Mouse (Mus musculus) hindbrain, embryonic 11.5 days (tissue): ENCODE measurements around the gene Gm49711. TPM values are rescaled to one million over a fixed set of nuclear protein-coding genes. Genes with fewer than 3 reads are reported as not detected.
A peak's percentile ranks its signal among the peaks of the same experiment; 100 is the strongest.

Source experiments
- ATAC-seq: fragments of 200-750 bp; cut with Nextera tagmentation; 2 replicates; pipeline ENCODE4 v1.8.0; 2017; ENCODE audit warnings: mild to moderate bottlenecking, moderate TSS enrichment, moderate library complexity; ENCODE audit not compliant: low FRiP score
- DNase-seq: peaks from one replicate; pipeline ENCODE4 v3.0.0-alpha.2; 2015; ENCODE audit warnings: low spot score
- H3K27ac ChIP-seq: fragments of 300-500 bp; sonication (generic); 2 replicates; pipeline ENCODE4 v1.5.1; 2014; ENCODE audit warnings: mild to moderate bottlenecking, low read depth, low read length
- H3K27me3 ChIP-seq: fragments of 300-500 bp; sonication (generic); 2 replicates; pipeline ENCODE4 v1.6.1; 2014; ENCODE audit warnings: mild to moderate bottlenecking, low read length, moderate library complexity, mixed read lengths; ENCODE audit not compliant: control insufficient read depth, insufficient read depth
- H3K36me3 ChIP-seq: fragments of 300-500 bp; sonication (generic); 2 replicates; pipeline ENCODE4 v1.6.1; 2014; ENCODE audit warnings: mild to moderate bottlenecking, low read length, moderate library complexity, mixed read lengths; ENCODE audit not compliant: control insufficient read depth, insufficient read depth
- H3K4me1 ChIP-seq: fragments of 300-500 bp; sonication (generic); replicated peaks from 2 replicates; pipeline ENCODE4 v1.6.1; 2014; ENCODE audit warnings: low read length, mixed read lengths; ENCODE audit not compliant: control insufficient read depth, insufficient read depth
- H3K4me2 ChIP-seq: fragments of 300-500 bp; sonication (generic); replicated peaks from 2 replicates; pipeline ENCODE4 v1.6.1; 2014; ENCODE audit warnings: mild to moderate bottlenecking, low read depth, low read length
- H3K4me3 ChIP-seq: fragments of 300-500 bp; sonication (generic); 2 replicates; pipeline ENCODE4 v1.5.1; 2014; ENCODE audit warnings: low read depth, low read length
- H3K9ac ChIP-seq: fragments of 300-500 bp; sonication (generic); 2 replicates; pipeline ENCODE4 v1.6.1; 2014; ENCODE audit warnings: low read depth, low read length
- H3K9me3 ChIP-seq: fragments of 300-500 bp; sonication (generic); 2 replicates; pipeline ENCODE4 v1.6.1; 2016; ENCODE audit warnings: low read length; ENCODE audit not compliant: control insufficient read depth
- WGBS: fragments of 180-500 bp; shearing (Covaris S2); extraction: QIAGEN DNeasy Blood & Tissue Kit; methylation state at CpG from one replicate; pipeline ENCODE4 v1.1.7; 2014; 5-methylcytosine and 5-hydroxymethylcytosine counted together
- polyA plus RNA-seq: library from polyadenylated mRNA; unstranded; fragments of >200 nt; fragmentation: Nextera tagmentation; extraction: Ambion mirVana; gene quantifications from 2 replicates; pipeline ENCODE4 v1.2.1, GENCODE M21; 2014

The Gm49711 gene
- polyA plus RNA-seq, 1 experiment from 2014 or later, result 0.20 TPM

- Histone ChIP-seq H3K9ac (no peak overlapping the region), H3K27ac (no peak overlapping the region), H3K9me3 (no peaks in the 10 kb centered on the region), H3K27me3 (no peaks in the 10 kb centered on the region), H3K4me2 (no peak overlapping the region), H3K36me3 (no peaks in the 10 kb centered on the region), H3K4me3 (no peak overlapping the region), H3K4me1 (no peaks in the 10 kb centered on the region)
- DNase-seq (no peak), ATAC-seq (no peak)
- 73% methylated on average over 5 of the region's 5 CpGs for WGBS
Measured at GRCm38 (mm10) chr16:92034676-92035075, 23.4 kb upstream of the Gm49711 start.

GRCm38 (mm10) chr16:92036701-92037100 is 21.4 kb upstream of the Gm49711 start:
- Histone ChIP-seq H3K4me1 (no peaks in the 10 kb centered on the region), H3K36me3 (no peaks in the 10 kb centered on the region), H3K27ac (no peak overlapping the region), H3K9me3 (no peaks in the 10 kb centered on the region), H3K4me3 (no peak overlapping the region), H3K9ac (no peak overlapping the region), H3K27me3 (no peaks in the 10 kb centered on the region), H3K4me2 (no peak overlapping the region)
- 59% methylated on average over 8 of the region's 8 CpGs for WGBS
- DNase-seq, result no peak
- no peak for ATAC-seq

GRCm38 (mm10) chr16:92037891-92038607 is 20.1 kb upstream of the Gm49711 start:
- no peaks in the 10 kb centered on the region for H3K27me3 ChIP-seq
- H3K36me3 ChIP-seq, result no peaks in the 10 kb centered on the region
- no peak for ATAC-seq
- no peak overlapping the region for H3K27ac ChIP-seq
- H3K9ac ChIP-seq, result no peak overlapping the region
- DNase-seq, result no peak
- no peaks in the 10 kb centered on the region for H3K4me1 ChIP-seq
- H3K4me3 ChIP-seq, result no peak overlapping the region
- WGBS, result 82% methylated on average over 21 of the region's 21 CpGs
- H3K4me2 ChIP-seq, result no peak overlapping the region
- no peaks in the 10 kb centered on the region for H3K9me3 ChIP-seq

- no peaks in the 10 kb centered on the region for H3K4me1 ChIP-seq
- no peak for DNase-seq
- no peaks in the 10 kb centered on the region for H3K27me3 ChIP-seq
- 91% methylated on average over 7 of the region's 7 CpGs for WGBS
- no peak overlapping the region for H3K9ac ChIP-seq
- H3K27ac ChIP-seq, result no peak overlapping the region
- H3K36me3 ChIP-seq, result no peaks in the 10 kb centered on the region
- no peak overlapping the region for H3K4me3 ChIP-seq
- no peaks in the 10 kb centered on the region for H3K9me3 ChIP-seq
- H3K4me2 ChIP-seq, result no peak overlapping the region
- no peak for ATAC-seq
Measured at GRCm38 (mm10) chr16:92039421-92039820, 18.7 kb upstream of the Gm49711 start.

GRCm38 (mm10) chr16:92039966-92040365 is 18.1 kb upstream of the Gm49711 start:
- WGBS, result 94% methylated on average over 11 of the region's 11 CpGs
- no peak overlapping the region for H3K9ac ChIP-seq

GRCm38 (mm10) chr16:92051777-92052310 is 6.3 kb upstream of the Gm49711 start:
- WGBS, result 82% methylated on average over 7 of the region's 7 CpGs
- no peaks in the 10 kb centered on the region for H3K4me1 ChIP-seq
- no peaks in the 10 kb centered on the region for H3K9me3 ChIP-seq
- ATAC-seq, result no peak
- no peak overlapping the region for H3K27ac ChIP-seq
- H3K9ac ChIP-seq, result no peak overlapping the region
- H3K27me3 ChIP-seq, result no peaks in the 10 kb centered on the region
- H3K36me3 ChIP-seq, result no peaks in the 10 kb centered on the region
- no peak overlapping the region for H3K4me2 ChIP-seq
- no peak overlapping the region for H3K4me3 ChIP-seq
- no peak for DNase-seq

More at GRCm38 (mm10) chr16:92039966-92040365, 18.1 kb upstream of the Gm49711 start:
- no peaks in the 10 kb centered on the region for H3K36me3 ChIP-seq
- no peaks in the 10 kb centered on the region for H3K9me3 ChIP-seq
- H3K4me2 ChIP-seq, result no peak overlapping the region
- no peak overlapping the region for H3K4me3 ChIP-seq
- DNase-seq, result no peak
- H3K27me3 ChIP-seq, result no peaks in the 10 kb centered on the region
- no peak for ATAC-seq
- H3K27ac ChIP-seq, result no peak overlapping the region
- no peaks in the 10 kb centered on the region for H3K4me1 ChIP-seq

- Histone ChIP-seq H3K4me3 (no peak overlapping the region), H3K36me3 (no peaks in the 10 kb centered on the region), H3K27me3 (no peaks in the 10 kb centered on the region), H3K9me3 (no peaks in the 10 kb centered on the region), H3K4me1 (peaks cover under 1% of the 10 kb centered on the region; the same call in 1 of the 2 replicates), H3K9ac (no peak overlapping the region), H3K4me2 (no peak overlapping the region), H3K27ac (no peak overlapping the region)
- 81% methylated on average over 10 of the region's 10 CpGs for WGBS
- no peak for DNase-seq
- ATAC-seq, result no peak
Measured at GRCm38 (mm10) chr16:92052569-92052968, 5.5 kb upstream of the Gm49711 start.

- Histone ChIP-seq H3K4me2 (no peak overlapping the region), H3K9ac (no peak overlapping the region), H3K27ac (no peak overlapping the region), H3K27me3 (no peaks in the 10 kb centered on the region), H3K4me1 (peaks cover 3% of the 10 kb centered on the region; the same call in 1 of the 2 replicates), H3K4me3 (no peak overlapping the region), H3K36me3 (no peaks in the 10 kb centered on the region), H3K9me3 (no peaks in the 10 kb centered on the region)
- 53% methylated on average over 2 of the region's 2 CpGs for WGBS
- DNase-seq, result no peak
- ATAC-seq, result no peak
Measured at GRCm38 (mm10) chr16:92056711-92057110, 1.4 kb upstream of the Gm49711 start.

- peak overlapping the region; percentile 84 for H3K4me2 ChIP-seq
- WGBS, result 10% methylated on average over 11 of the region's 11 CpGs
Measured at GRCm38 (mm10) chr16:92057456-92057851, 662 bp upstream of the Gm49711 start.

More at GRCm38 (mm10) chr16:92057456-92057851, 662 bp upstream of the Gm49711 start:
- Histone ChIP-seq H3K9me3 (no peaks in the 10 kb centered on the region), H3K9ac (peak overlapping the region; percentile 70), H3K4me1 (peaks cover 3% of the 10 kb centered on the region; the same call in 1 of the 2 replicates), H3K36me3 (0 out of 2 replicates have a peak, but pooled peaks cover under 1% of the 10 kb centered on the region), H3K27me3 (no peaks in the 10 kb centered on the region), H3K27ac (peak overlapping the region; percentile 60), H3K4me3 (peak overlapping the region; percentile 91)
- ATAC-seq (peak; percentile 70), DNase-seq (no peak)
